Mouse (Mus musculus): ENCODE results near the gene Zfp592.

Zfp592 gene

DNA sequence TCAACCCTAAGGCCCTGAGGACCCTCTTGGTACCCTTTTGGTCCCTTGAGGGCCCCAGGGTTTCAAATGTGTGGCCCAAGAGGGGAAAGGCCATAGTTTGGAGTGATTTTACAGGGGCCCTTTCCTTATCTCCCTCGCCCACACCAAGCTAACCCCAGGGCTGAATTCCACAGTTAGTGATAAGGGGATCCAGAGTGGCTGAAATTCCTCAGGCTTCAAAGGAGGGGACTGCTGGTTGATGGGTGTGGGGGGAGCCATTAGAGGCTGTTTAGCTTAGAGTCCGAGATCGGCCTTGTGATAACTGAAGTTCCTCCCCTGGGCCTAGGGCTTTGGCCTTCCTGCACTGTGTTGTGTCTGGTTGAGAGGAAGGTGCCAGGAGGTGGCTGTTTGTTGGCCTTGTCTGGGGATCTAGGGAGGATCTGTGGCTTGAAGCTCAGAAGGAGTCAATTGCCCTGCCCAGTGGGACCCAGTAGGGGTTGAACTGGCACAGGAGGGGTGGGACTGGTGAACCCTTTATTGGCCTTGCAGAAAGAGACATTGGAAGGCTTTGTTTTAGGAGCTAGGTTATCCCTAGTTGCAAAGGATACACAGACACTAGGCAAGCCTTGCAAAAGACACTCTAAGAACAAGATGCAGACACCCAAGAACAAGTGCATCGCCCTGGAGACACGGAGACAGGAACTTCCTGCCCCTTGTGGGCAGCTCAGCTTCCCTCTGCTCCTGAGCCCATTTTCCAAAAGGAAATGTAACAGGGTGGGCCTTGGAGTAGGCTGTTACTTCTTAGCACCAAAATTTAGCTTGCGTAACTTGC lies 64.6 kb downstream of the Zfp592 start:
- DNase-seq (ENCODE audit: extremely low spot score): peak; percentile 44

DNA sequence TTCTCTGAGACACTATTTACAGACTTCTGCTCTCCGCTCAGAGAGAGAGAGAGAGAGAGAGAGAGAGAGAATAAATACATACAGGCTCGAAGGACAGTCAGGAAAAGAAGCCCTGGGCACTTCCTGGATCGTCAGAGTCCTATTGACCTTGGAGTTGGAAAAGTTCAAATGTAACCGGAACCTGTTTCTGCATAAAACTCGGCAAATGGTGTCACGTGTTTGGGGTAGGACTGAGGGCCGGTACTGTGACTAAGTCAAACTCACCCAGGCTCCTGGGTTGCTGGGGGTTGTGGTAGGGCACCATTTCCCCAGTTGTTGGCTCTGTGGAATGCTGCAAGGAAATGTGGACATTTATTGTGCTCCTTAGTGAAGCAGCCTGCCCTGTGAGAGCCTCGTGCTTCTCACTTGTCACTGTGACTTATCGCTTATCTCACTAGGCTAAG lies 65.3 kb downstream of the Zfp592 start:
- no peak for DNase-seq (ENCODE audit: extremely low spot score)

DNA sequence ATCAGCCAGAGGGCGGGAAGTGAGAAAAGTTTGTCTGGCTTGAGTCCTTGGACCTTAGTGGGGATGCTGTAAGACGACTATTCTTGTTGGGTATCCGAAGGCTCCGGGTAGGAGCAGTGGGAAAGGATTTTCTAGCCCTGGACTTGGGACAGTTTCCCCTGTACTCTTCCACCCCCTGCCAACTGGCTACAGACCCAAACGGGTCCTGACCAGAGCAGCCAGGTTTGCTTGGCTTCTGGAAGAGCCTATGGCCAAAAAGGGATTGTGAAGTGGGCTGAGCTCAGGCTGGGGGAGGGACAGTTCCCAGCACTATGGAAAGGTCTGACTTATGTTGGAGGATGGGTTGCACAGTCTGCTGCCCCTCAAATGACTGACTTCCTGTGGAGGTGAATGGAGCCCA lies 65.9 kb downstream of the Zfp592 start:
- DNase-seq (ENCODE audit: extremely low spot score): peak; percentile 25

DNA sequence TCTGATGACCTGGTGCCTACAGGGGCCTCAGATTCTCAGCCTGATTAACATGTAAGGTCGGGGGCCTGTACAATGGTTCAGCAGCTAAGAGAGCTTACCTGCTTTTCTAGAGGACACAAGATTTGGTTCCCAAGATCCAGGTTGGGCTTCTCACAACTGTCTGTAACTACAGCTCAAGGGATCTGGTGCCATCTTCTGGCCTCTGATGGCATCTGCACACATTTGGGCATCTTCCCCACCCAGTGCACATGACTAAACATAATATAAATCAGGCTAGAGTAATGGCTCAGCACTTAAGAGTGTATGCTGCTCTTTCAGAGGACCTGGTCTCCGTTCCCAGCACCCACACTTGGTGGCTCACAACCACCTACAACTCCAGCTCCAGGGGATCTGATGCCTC lies 67.4 kb downstream of the Zfp592 start:
- DNase-seq (ENCODE audit: extremely low spot score): no peak

DNA sequence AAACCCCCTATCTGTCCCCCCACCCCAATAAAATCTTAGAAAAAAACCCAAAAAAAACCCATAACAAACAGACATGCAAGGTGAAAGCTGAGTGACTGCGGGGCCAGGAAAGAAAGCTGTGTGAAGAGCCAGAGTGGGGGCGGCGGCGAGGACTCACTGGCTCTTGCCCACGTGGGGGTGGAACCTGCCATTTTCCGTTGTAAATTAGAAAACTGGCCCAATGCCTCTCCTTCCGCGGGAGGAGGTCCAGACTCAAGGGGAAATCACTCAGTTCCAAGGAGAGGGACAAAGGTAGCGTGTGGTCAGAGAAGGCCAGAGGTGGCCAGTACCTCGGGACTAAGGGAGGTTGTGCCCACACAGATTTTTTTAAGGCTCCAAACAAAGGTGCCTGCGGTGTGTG lies 68.5 kb downstream of the Zfp592 start:
- no peak for DNase-seq (ENCODE audit: extremely low spot score)

DNA sequence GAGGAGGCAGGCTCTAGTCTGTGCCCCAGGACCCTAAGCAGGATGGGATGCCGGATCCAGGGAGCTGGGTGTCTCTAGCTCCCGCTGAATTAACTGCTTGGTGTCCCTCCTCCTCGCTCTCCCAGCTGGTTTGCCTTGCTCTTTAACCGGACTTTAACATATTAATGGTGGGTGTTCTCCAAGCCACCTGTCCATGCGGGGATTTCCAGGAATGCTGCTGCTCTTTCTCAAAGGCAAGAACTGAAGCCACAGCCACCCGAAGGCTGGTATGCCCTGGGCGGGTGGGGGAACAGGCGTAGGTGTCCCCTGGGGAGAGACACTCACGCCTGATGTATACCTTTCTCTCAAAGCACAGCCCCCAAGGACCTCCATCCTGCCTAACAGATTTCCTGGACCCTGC lies 69.9 kb downstream of the Zfp592 start:
- DNase-seq (ENCODE audit: extremely low spot score): no peak

DNA sequence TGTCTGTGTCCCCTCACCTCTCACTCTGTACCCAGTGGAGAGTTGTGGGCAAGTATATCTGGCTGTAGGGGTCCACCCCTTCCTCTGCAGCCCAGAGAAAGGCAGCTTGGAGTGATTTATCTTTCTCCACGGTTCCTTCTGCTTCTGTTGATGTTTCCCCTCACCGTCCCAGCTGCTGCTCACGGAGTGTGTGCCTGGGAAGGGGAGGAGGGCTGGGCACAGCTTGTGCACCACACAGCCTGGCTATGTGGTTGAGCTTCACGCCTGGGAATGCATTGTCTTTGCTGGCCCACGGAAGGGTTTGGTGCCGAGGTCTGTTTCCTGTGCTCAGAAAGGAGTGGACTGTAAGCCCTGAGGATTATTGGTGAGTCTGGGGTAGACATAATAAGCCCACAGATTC lies 73.2 kb downstream of the Zfp592 start:
- DNase-seq (ENCODE audit: extremely low spot score): no peak

DNA sequence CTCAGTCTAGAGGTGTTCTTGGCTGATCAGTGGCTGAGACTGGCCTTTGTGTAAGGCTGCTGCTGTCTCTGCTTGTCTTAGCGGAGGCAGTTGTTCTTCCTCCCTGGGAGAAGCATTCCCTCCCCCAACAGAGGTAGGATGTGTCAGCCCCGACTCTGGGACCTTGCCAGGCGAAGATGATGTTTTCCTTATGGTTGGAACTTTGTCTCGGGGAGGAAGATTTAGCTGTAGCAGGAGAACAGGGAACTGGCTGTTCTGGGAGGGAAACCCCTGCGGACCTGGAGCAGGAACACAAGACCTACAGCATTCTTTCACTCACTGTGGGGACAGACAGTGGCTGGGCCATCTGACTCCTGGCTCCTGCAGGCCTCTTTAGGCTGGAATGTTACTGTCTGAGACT lies 79.0 kb downstream of the Zfp592 start:
- no peak for DNase-seq (ENCODE audit: extremely low spot score)

DNA sequence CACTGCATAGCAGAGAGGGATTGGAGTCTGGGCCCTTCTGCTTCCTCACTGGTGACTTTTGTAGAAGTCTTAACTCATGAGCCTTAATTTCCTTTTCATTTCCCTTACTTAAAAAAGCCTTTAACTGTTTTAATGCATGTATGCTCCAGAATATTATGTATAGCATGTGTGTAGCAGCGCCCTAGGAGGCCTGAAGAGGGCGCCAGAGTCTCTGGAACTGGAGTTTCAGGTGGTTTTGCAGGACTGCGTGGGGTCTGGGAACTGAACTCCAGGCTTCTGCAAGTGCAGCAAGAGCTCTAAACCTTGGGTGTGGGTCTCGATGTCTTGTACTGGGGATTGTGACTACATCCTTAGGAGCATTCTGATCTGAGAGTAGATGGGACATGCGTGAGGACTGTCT lies 79.8 kb downstream of the Zfp592 start:
- DNase-seq (ENCODE audit: extremely low spot score): no peak

DNA sequence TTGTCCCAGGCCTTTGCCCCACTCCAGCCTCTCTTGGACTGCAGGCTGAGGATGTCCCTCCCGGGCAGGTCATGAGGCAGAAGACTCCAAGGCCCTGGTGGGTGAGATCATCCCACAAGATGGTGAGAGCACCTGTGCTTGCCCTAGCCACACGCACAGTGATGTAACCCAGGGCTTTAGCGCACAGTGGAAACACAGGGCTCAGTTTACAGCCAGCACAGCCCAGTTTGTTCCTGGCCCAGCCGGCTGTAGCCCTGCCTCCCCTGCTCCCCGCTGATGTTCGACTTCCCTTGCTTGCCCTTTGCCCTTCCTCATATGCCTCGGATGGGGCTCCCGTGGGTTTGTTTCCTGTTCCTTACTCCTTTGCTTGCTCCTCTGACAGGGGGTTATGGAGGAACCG lies 81.1 kb downstream of the Zfp592 start:
- DNase-seq (ENCODE audit: extremely low spot score): peak; percentile 30

DNA sequence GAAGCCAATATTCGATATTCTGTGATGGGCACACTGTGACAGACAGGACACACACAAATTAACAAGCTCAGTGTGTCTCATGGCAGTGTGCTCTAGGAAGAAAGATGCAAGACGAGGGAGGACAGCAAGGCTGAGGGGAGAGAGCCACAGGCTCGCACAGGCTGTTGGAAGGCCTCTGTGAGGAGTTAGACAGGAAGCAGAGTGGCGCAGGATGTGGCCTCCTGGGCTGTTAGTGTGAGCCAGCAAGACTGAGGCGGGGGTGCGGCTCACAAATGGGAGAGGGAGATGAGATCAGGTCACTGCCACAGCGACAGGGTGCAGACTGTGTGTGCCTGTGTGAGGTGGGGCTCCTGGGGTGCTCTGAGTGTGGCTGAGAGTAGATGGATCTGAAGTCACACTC lies 81.8 kb downstream of the Zfp592 start:
- DNase-seq (ENCODE audit: extremely low spot score): no peak

DNA sequence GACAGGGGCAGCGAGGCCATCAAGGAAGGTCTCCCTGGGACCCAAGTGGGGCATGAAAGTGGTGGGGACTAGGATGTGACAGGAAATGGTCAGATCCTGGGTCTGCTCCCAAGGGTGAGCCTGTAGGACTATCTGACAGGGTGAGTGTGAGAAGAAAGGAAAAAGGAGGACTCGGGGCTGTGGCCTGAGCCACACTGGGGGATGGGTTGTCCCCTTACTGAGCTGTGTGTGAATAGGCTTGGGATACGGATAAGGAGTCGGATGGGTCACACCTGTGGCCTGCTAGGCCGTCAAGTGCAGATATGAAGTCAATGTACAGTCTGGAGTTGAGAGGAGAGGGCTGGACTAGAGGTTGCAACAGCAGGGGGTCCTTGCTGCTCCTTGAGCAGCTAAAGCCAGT lies 82.3 kb downstream of the Zfp592 start:
- no peak for DNase-seq (ENCODE audit: extremely low spot score)

DNA sequence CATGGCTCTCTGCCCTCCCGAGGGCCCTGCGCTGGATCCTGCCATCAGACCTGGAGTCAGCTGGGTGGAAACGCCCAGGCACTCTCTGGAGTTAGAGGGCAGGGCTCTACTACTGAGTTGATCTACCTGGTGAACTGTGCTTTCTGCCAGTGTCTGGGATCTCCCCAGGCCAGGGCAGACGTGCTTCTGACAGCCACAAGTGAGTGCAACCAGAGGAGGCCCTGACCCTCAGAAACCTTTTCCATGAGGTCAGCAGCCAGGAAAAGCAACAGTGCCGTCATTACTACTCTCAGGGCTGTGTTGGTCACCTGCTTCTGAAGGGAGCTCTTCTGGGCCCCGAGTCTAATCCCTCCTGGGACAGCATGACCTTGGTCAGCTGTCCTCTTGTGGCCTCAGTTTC lies 83.5 kb downstream of the Zfp592 start:
- no peak for DNase-seq (ENCODE audit: extremely low spot score)

DNA sequence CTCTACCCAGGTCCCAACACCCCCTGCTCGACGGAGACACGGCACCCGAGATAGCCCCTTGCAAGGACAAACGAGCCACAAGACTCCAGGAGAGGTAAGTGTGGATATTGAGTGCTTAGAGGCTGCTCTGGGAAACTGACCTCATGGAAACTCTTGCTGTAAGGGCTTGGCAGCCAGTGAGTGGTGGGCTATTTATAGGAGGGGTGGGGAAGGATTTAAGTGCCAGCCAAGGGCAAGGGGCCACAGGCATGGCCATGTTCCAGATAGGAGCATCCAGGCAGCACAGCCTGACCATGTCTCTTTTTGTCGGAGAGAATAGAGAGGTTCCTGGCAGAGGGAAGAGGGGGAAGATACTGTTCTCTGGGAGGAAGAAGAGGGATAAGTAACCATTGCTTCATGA lies 85.3 kb downstream of the Zfp592 start:
- no peak for DNase-seq (ENCODE audit: extremely low spot score)

DNA sequence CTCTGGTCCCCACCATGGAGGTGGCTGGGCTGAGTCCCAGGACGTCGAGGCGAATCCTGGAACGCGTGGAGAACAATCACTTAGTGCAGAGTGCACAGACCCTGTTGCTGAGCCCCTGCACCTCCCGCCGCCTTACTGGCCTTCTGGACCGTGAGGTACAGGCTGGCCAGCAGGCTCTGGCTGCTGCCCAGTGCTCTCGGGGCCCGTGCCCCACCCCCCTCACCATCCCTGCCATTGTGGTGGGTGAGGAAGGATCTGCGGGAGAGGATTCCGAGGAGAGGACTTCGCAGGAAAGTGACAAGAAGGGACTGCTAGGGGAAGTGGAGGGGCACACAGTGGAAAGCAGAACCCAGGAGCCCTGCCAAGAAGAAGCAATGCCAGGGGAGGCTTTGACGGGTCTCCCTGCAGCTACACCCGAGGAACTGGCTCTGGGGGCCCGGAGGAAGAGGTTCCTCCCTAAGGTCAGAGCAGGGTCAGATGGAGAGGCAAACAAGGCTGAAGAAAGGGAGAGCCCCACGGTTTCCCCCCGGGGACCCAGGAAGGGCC lies 100.0 kb downstream of the Zfp592 start:
- no peak for DNase-seq (ENCODE audit: extremely low spot score)

DNA sequence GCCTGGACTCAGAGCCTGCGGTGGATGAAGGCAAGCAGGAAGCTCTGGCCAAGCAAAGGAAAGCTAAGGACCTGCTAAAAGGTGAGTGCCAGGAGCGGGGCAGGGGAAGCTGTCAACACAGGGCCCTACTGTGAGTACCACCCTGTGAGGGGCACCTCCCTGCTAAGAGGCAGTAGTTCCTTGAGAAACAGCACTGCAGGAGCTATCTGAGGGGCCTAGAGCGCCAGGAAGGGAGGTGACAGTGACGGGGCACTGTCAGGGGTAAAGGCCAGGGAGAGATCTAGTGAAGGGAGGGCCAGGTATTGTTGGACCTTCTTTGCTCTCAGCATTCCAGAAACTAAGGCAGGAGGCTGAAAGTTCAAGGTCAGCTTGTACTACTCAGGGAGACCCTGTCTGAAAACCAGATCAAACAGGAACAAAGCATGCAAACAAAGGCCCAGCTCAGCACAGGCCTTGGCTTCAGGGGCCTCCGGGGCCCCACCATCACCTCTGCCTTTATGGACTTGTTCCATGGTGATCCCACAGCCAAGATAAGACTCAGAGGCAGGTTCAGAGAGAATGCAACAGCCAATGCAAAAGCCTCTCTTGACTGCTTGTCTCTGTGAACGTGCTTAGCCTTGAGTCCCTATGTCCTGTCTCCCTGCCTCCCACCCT lies 100.8 kb downstream of the Zfp592 start:
- DNase-seq (ENCODE audit: extremely low spot score): no peak

Data from embryo, embryonic 9.5 days (tissue).